In the genomic region with DNA sequence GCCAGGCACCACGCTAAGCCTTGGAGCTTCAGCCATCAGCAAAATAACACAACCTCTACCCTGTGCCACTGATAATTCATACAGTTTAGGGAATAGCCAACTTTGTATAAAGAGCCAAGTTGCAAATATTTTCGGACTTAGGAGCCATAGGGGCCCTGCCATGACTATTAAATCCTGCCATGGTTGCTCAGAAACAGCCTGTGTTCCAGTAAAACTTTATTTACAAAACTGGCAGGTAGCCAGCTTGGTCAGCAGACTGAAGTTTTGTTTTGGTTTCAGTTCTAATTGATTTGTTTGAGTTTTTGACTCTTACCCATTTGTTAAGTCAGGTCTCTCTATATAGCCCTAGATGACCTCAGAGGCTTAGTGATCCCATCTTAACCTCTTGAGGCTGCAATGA, we compare ENCODE assay signal across 16 mouse cellular contexts.
DNase-seq lines count a peak whose midpoint lies in the region; ATAC-seq and TF ChIP-seq lines count a peak whose summit lies in the region.
"Had no signal": no experiment of that assay in that cellular context is flagged by ENCODE, and none has a peak within 500 bp of the region (broad histone marks: within the 10 kb centered on the region; RNA-seq: fewer than 3 reads in every experiment).

No protein-coding gene starts in this region.

- peaks cover 3% of the 10 kb centered on the region; the same call in 1 of the 2 replicates for H3K4me1 ChIP-seq in midbrain, postnatal 0 days (ENCODE audit: insufficient read depth, low read length)
- H3K4me1 ChIP-seq in midbrain, embryonic 14.5 days (ENCODE audit: control insufficient read depth, insufficient read depth, low read length): no peaks in the 10 kb centered on the region
- H3K4me1 ChIP-seq in lung, postnatal 0 days (ENCODE audit: insufficient read depth, low read depth, low read length): no peaks in the 10 kb centered on the region
- H3K4me1 ChIP-seq: hindbrain, embryonic 12.5 days; midbrain, embryonic 15.5 days had no signal

- peak; percentile 17 for DNase-seq in heart, adult 8-10 months (ENCODE audit: low spot score)
- no peak for DNase-seq in heart, postnatal 4 days
- DNase-seq in midbrain, postnatal 0 days (ENCODE audit: low spot score): peak; percentile 53
- no peak for DNase-seq in midbrain, embryonic 14.5 days
- peak; percentile 63 for DNase-seq in lung, postnatal 0 days (ENCODE audit: low spot score)
- DNase-seq in spleen, adult 18-20 months: no peak
- DNase-seq in spleen, adult 12 weeks (ENCODE audit: low spot score): no peak
- DNase-seq: adrenal gland, adult 8-10 months; cerebellum, adult 11 months; cerebellum, postnatal 25 days; embryo, embryonic 11 days; gastrocnemius, postnatal 10 days; kidney, adult 9 months; right cerebral cortex, postnatal 14 days had no signal

- H3K9ac ChIP-seq in midbrain, postnatal 0 days (replicated peaks; ENCODE audit: low read length, poor library complexity, severe bottlenecking): no peak overlapping the region
- no peak overlapping the region for H3K9ac ChIP-seq in midbrain, embryonic 14.5 days (replicated peaks; ENCODE audit: low read length)
- H3K9ac ChIP-seq in lung, postnatal 0 days (replicated peaks; ENCODE audit: low read depth): no peak overlapping the region
- H3K9ac ChIP-seq: hindbrain, embryonic 12.5 days; midbrain, embryonic 15.5 days had no signal

- ATAC-seq in midbrain, postnatal 0 days (ENCODE audit: low FRiP score): no peak
- no peak for ATAC-seq in midbrain, embryonic 14.5 days (ENCODE audit: low FRiP score, low TSS enrichment)
- ATAC-seq in lung, postnatal 0 days: no peak
- ATAC-seq: midbrain, embryonic 15.5 days had no signal

- H3K4me2 ChIP-seq in midbrain, postnatal 0 days (ENCODE audit: low read depth, low read length, poor library complexity, severe bottlenecking): no peak overlapping the region
- H3K4me2 ChIP-seq in midbrain, embryonic 14.5 days (ENCODE audit: low read length): no peak overlapping the region
- H3K4me2 ChIP-seq in lung, postnatal 0 days (replicated peaks; ENCODE audit: low read depth, low read length): no peak overlapping the region
- H3K4me2 ChIP-seq: hindbrain, embryonic 12.5 days; midbrain, embryonic 15.5 days had no signal

- no peak overlapping the region for H3K4me3 ChIP-seq in midbrain, postnatal 0 days (ENCODE audit: low read depth, low read length)
- no peak overlapping the region for H3K4me3 ChIP-seq in midbrain, embryonic 14.5 days (replicated peaks; ENCODE audit: low read depth, low read length)
- no peak overlapping the region for H3K4me3 ChIP-seq in lung, postnatal 0 days (ENCODE audit: low read depth, low read length)
- H3K4me3 ChIP-seq: hindbrain, embryonic 12.5 days; midbrain, embryonic 15.5 days had no signal

- no peak for TF ChIP-seq EP300 in lung, postnatal 0 days (IDR thresholded peaks at IDR 0.05)

- H3K27ac ChIP-seq in midbrain, postnatal 0 days (ENCODE audit: low read depth, low read length): no peak overlapping the region
- H3K27ac ChIP-seq in midbrain, embryonic 14.5 days (replicated peaks; ENCODE audit: low read depth, low read length): no peak overlapping the region
- no peak overlapping the region for H3K27ac ChIP-seq in lung, postnatal 0 days (ENCODE audit: low read length)
- H3K27ac ChIP-seq: hindbrain, embryonic 12.5 days; midbrain, embryonic 15.5 days had no signal

- no peaks in the 10 kb centered on the region for H3K36me3 ChIP-seq in midbrain, postnatal 0 days (ENCODE audit: insufficient read depth, low read length)
- H3K36me3 ChIP-seq in midbrain, embryonic 14.5 days (ENCODE audit: control insufficient read depth, insufficient read depth, low read length): no peaks in the 10 kb centered on the region
- no peaks in the 10 kb centered on the region for H3K36me3 ChIP-seq in lung, postnatal 0 days (ENCODE audit: insufficient read depth, low read length)
- H3K36me3 ChIP-seq: hindbrain, embryonic 12.5 days had no signal

- WGBS in midbrain, postnatal 0 days: 57% methylated on average over 2 of the region's 2 CpGs
- WGBS in midbrain, embryonic 14.5 days: 71% methylated on average over 2 of the region's 2 CpGs
- WGBS in lung, postnatal 0 days: 36% methylated on average over 2 of the region's 2 CpGs

- H3K9me3 ChIP-seq in midbrain, postnatal 0 days (ENCODE audit: low read length): no peaks in the 10 kb centered on the region
- no peaks in the 10 kb centered on the region for H3K9me3 ChIP-seq in midbrain, embryonic 14.5 days (ENCODE audit: control insufficient read depth, low read length)
- no peaks in the 10 kb centered on the region for H3K9me3 ChIP-seq in lung, postnatal 0 days (ENCODE audit: low read length)
- H3K9me3 ChIP-seq: hindbrain, embryonic 12.5 days; midbrain, embryonic 15.5 days had no signal

- H3K27me3 ChIP-seq in midbrain, postnatal 0 days (ENCODE audit: insufficient read depth, low read length): no peaks in the 10 kb centered on the region
- no peaks in the 10 kb centered on the region for H3K27me3 ChIP-seq in midbrain, embryonic 14.5 days (ENCODE audit: control insufficient read depth, insufficient read depth, low read length)
- no peaks in the 10 kb centered on the region for H3K27me3 ChIP-seq in lung, postnatal 0 days (replicated peaks; ENCODE audit: insufficient read depth, low read length)
- H3K27me3 ChIP-seq: hindbrain, embryonic 12.5 days; midbrain, embryonic 15.5 days had no signal

- TF ChIP-seq CTCF in midbrain, postnatal 0 days (IDR thresholded peaks at IDR 0.05): no peak
- TF ChIP-seq CTCF in lung, postnatal 0 days (IDR thresholded peaks at IDR 0.05): no peak

Comparison
In these comparisons a context has a peak if more than half of its experiments do, and no peak if none do; other contexts are left out.
1. DNase-seq: peak in heart, adult 8-10 months (single experiment), midbrain, postnatal 0 days (single experiment) and lung, postnatal 0 days (single experiment); none in heart, postnatal 4 days (single experiment), midbrain, embryonic 14.5 days (single experiment), spleen, adult 18-20 months (0 of 2) and spleen, adult 12 weeks (single experiment).